Mouse (Mus musculus) stomach, embryonic 16.5 days (tissue): ENCODE results near the gene Gm20662. TPM values are rescaled to one million over a fixed set of nuclear protein-coding genes. Genes with fewer than 3 reads are reported as not detected.

Experiments
- ATAC-seq: fragments of 200-750 bp; cut with Nextera tagmentation; 2 replicates; pipeline ENCODE4 v1.8.0; 2017; ENCODE audit warnings: moderate number of reproducible peaks, moderate TSS enrichment; ENCODE audit not compliant: insufficient read depth, low FRiP score
- H3K27ac ChIP-seq: fragments of 300-500 bp; sonication (generic); 2 replicates; pipeline ENCODE4 v1.5.1; 2014; ENCODE audit warnings: low read length
- H3K27me3 ChIP-seq: fragments of 300-500 bp; sonication (generic); 2 replicates; pipeline ENCODE4 v1.6.1; 2014; ENCODE audit warnings: low read length, control low read depth, mixed read lengths; ENCODE audit not compliant: control insufficient read depth, insufficient read depth
- H3K36me3 ChIP-seq: fragments of 300-500 bp; sonication (generic); 2 replicates; pipeline ENCODE4 v1.6.1; 2014; ENCODE audit warnings: low read length; ENCODE audit not compliant: control insufficient read depth, insufficient read depth
- H3K4me1 ChIP-seq: fragments of 300-500 bp; sonication (generic); 2 replicates; pipeline ENCODE4 v1.6.1; 2014; ENCODE audit warnings: low read length, control low read depth, mixed read lengths; ENCODE audit not compliant: control insufficient read depth, insufficient read depth
- H3K4me2 ChIP-seq: fragments of 300-500 bp; sonication (generic); 2 replicates; pipeline ENCODE4 v1.6.1; 2014; ENCODE audit warnings: low read depth, low read length, mixed read lengths
- H3K4me3 ChIP-seq: fragments of 300-500 bp; sonication (generic); replicated peaks from 2 replicates; pipeline ENCODE4 v1.5.1; 2014; ENCODE audit warnings: mild to moderate bottlenecking, low read length
- H3K9ac ChIP-seq: fragments of 300-500 bp; sonication (generic); 2 replicates; pipeline ENCODE4 v1.6.1; 2014; ENCODE audit warnings: low read length
- H3K9me3 ChIP-seq: fragments of 300-500 bp; sonication (generic); replicated peaks from 2 replicates; pipeline ENCODE4 v1.6.1; 2016; ENCODE audit warnings: low read length, control low read depth; ENCODE audit not compliant: control insufficient read depth
- WGBS: fragments of 180-500 bp; shearing (Covaris S2); extraction: QIAGEN DNeasy Blood & Tissue Kit; methylation state at CpG from one replicate; pipeline ENCODE4 v1.1.7; 2014; 5-methylcytosine and 5-hydroxymethylcytosine counted together
- polyA plus RNA-seq: library from polyadenylated mRNA; unstranded; fragments of >200 nt; fragmentation: Nextera tagmentation; extraction: Ambion mirVana; gene quantifications from 2 replicates; pipeline ENCODE4 v1.2.1, GENCODE M21; 2015

Gene Gm20662
- polyA plus RNA-seq, 1 experiment from 2014 or later: 0.67 TPM

DNA sequence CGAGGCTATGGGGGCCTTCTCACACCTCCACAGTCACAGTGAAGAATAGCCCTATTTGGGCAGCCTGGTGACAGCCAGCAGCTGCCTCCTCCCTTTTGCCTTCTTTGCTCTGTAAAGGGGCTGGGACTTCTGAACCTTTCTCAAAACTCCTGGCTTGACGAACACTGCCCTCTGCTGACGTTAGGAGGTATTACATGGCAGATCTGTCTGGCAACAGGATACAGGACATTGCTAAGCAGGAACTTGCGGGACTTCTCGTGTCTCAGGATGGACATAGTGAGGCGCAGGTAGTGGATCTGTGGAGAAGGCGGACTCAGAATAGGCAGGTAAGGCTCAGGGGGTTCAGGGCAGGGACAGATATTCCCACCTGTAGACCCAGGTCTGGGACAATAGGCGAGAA is 71.8 kb downstream of the Gm20662 start:
- Histone ChIP-seq H3K9me3 (no peaks in the 10 kb centered on the region), H3K36me3 (peaks cover 13% of the 10 kb centered on the region), H3K4me1 (no peaks in the 10 kb centered on the region), H3K27ac (no peak overlapping the region), H3K4me3 (no peak overlapping the region), H3K27me3 (no peaks in the 10 kb centered on the region), H3K4me2 (no peak overlapping the region), H3K9ac (no peak overlapping the region)
- ATAC-seq: peak; percentile 32; the same call in 1 of the 2 replicates
- WGBS: 22% methylated on average over 8 of the region's 8 CpGs

DNA sequence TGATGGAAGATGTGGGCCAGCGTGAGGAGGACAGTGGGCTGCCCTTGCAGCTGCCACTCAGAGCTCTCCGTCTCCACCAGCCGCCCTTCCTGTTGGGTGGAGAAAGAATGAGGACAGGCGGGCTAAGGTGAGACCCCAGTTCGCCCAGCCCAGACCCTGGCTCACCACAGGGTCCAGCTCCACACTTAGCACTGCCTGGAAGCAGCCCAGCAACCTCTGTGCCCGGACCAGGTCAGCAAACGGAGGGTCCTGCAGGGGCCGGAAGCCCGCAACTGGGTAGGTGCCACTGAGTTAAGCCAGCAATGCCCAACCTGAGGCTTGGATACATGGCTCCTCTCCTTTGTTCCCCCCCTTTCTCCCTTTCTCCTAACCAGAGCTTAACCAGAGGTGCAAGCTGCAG is 72.9 kb downstream of the Gm20662 start:
- H3K4me2 ChIP-seq: no peak overlapping the region
- no peak overlapping the region for H3K27ac ChIP-seq
- WGBS: 90% methylated on average over 9 of the region's 9 CpGs
- peaks cover 13% of the 10 kb centered on the region for H3K36me3 ChIP-seq
- H3K27me3 ChIP-seq: no peaks in the 10 kb centered on the region
- H3K4me1 ChIP-seq: 0 out of 2 replicates have a peak, but pooled peaks cover 4% of the 10 kb centered on the region
- H3K9me3 ChIP-seq: no peaks in the 10 kb centered on the region
- no peak for ATAC-seq
- no peak overlapping the region for H3K9ac ChIP-seq
- H3K4me3 ChIP-seq: no peak overlapping the region

DNA sequence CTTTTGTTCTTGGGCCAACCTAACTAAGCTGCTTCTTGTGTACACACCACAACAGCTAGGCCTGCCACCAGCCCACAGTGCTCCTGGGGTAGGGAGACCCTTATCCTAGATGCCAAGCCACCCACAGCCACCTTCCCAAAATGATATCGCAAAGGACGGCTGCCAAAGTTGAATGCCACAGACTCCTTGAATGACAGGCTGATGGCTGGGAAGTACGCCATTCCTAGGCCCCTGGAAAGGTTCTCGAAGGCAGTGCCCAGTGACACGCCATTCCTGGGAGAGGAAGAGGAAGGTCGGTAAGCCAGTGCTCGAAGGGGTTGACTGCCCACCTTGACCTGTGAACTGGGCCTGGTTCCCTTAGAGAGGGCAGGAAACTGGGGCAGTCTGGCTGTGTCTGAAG is 73.4 kb downstream of the Gm20662 start:
- Histone ChIP-seq H3K36me3 (peaks cover 13% of the 10 kb centered on the region), H3K4me2 (no peak overlapping the region), H3K27me3 (no peaks in the 10 kb centered on the region), H3K4me1 (0 out of 2 replicates have a peak, but pooled peaks cover 4% of the 10 kb centered on the region), H3K4me3 (no peak overlapping the region), H3K27ac (no peak overlapping the region), H3K9ac (no peak overlapping the region), H3K9me3 (no peaks in the 10 kb centered on the region)
- no peak for ATAC-seq
- 86% methylated on average over 7 of the region's 7 CpGs for WGBS

DNA sequence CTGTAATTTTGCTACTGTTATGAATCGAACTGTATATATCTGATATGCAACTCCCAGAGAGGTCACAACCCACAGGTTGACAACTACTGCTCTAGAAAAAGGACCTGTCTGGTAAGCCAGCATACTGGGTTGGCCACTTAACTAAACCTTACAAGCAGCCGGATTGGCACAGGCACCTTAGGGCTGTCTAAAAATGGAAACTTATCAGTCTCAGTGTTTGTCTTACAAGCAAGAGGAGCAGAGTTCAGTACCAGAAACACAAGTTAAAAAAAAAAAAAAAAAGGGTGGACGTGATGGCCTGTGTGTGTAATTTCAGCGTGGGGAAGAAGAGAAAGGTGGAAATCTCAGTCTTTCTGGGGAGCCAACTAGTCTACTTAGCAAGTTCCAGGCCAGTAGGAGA is 75.7 kb downstream of the Gm20662 start:
- H3K9ac ChIP-seq: 0 out of 2 replicates have a peak overlapping the region, but pooled peaks have one; percentile 9
- no peak overlapping the region for H3K4me2 ChIP-seq
- ATAC-seq: peak; percentile 31; the same call in 1 of the 2 replicates
- H3K27ac ChIP-seq: peak overlapping the region; percentile 64; the same call in 1 of the 2 replicates
- no peaks in the 10 kb centered on the region for H3K9me3 ChIP-seq
- WGBS: 71% methylated on average over 4 of the region's 4 CpGs
- H3K36me3 ChIP-seq: peaks cover 13% of the 10 kb centered on the region
- 0 out of 2 replicates have a peak, but pooled peaks cover 4% of the 10 kb centered on the region for H3K4me1 ChIP-seq
- H3K27me3 ChIP-seq: no peaks in the 10 kb centered on the region
- no peak overlapping the region for H3K4me3 ChIP-seq

DNA sequence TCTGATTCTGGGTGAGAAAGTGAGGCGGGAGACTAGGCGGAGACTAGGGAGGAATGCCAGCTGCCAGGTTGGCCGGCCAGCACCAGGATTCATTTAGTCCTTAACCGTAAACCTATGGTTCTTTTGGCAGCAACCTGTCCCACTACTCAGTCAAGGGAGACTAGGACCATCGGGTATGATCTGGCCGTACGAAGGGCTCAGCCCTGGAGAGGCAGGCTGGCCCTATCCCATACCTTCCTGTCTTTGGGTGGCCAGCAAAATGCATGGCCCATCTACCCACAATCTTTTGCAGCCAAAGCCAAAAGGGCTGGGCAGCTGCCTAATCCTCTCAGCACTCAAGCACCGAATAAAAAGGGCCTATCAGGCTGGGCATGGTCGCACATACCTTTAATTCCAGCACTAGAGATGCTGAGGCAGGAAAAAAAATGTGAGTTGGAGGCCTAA is 76.4 kb downstream of the Gm20662 start:
- Histone ChIP-seq H3K27me3 (no peaks in the 10 kb centered on the region), H3K27ac (peak overlapping the region; percentile 64), H3K9me3 (no peaks in the 10 kb centered on the region), H3K9ac (0 out of 2 replicates have a peak overlapping the region, but pooled peaks have one; percentile 9), H3K4me3 (no peak overlapping the region), H3K4me2 (no peak overlapping the region), H3K36me3 (peaks cover 13% of the 10 kb centered on the region), H3K4me1 (0 out of 2 replicates have a peak, but pooled peaks cover 4% of the 10 kb centered on the region)
- ATAC-seq: no peak
- 51% methylated on average over 9 of the region's 9 CpGs for WGBS

DNA sequence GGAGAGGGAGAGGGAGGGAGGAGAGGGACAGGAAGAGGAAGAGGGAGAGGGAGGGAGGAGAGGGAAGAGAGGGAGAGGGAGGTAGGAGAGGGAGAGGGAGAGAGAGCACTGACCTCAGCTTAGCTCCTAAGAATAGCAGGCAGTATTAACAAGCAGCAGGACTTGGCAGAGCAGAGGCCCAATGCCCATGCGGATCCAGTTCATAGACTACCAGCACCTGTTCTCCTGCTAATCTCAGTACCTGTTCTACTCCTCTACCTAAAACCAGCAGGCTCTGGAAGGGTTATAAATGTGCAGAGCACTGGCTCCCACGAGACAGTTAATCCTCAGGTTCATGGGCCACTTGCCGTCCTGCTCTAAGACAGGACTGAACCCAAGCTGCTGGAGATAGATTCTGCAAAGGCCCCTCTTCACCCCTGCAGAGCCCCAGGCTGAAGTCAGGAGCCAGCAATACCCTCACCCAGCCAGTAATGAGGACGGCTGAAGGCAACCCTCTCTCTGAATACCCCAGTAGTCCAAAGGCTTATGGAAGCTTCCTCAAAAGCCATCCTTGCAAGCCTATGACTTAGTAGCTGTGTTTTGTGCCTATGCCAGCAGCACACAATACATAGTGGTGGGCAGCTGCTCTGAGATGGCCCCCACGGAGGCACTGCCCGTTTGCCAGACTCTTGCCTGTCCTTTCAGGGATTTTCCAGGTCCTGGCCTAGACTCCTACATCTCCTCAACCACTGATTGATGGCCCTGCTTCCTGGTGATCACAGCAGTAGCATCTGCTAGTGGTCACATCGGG is 77.2 kb downstream of the Gm20662 start:
- WGBS: 68% methylated on average over 7 of the region's 7 CpGs
- Histone ChIP-seq H3K27me3 (no peaks in the 10 kb centered on the region), H3K36me3 (peaks cover 13% of the 10 kb centered on the region)

DNA sequence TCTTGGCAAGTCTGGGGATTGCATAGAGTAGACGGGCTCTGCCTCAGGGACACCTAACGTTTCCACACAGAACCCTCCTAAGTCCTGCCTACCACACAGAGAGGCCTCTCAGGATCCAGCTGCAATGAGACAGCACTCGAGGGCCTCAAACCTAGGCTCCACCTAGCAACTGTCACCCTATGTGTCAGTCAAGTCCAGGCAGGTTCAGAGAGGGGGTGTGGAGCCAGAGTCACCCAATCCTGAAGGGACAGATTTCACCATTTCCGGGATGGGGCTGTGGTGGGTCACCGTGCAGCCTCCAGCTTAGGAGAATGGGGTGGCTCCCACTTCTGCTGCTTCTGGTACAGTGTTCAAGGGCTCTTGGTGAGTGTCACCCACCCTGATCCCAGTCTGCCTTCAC is 84.0 kb downstream of the Gm20662 start, which contains the start of gene Mst1:
TSS of gene Mst1 (plus strand) at position 269 of the 400 bp plus-strand sequence.
- peak within 1 kb of the TSS; percentile 95 for H3K4me3 ChIP-seq
- ATAC-seq: peak; percentile 43; the same call in 1 of the 2 replicates
- no peaks in the 10 kb centered on the region for H3K9me3 ChIP-seq
- H3K4me2 ChIP-seq: peak within 1 kb of the TSS; percentile 95
- H3K4me1 ChIP-seq: peaks cover 24% of the 10 kb centered on the region
- 66% methylated on average over 5 of the region's 5 CpGs for WGBS
- peak within 1 kb of the TSS; percentile 92 for H3K27ac ChIP-seq
- H3K27me3 ChIP-seq: peaks cover 21% of the 10 kb centered on the region
- H3K36me3 ChIP-seq: no peaks in the 10 kb centered on the region
- peak within 1 kb of the TSS; percentile 97 for H3K9ac ChIP-seq

More for the DNA sequence above, 77.2 kb downstream of the Gm20662 start:
- Histone ChIP-seq H3K4me1 (peaks cover 9% of the 10 kb centered on the region; the same call in 1 of the 2 replicates), H3K27ac (no peak overlapping the region), H3K4me3 (no peak overlapping the region), H3K9me3 (no peaks in the 10 kb centered on the region), H3K4me2 (no peak overlapping the region), H3K9ac (no peak overlapping the region)
- no peak for ATAC-seq

DNA sequence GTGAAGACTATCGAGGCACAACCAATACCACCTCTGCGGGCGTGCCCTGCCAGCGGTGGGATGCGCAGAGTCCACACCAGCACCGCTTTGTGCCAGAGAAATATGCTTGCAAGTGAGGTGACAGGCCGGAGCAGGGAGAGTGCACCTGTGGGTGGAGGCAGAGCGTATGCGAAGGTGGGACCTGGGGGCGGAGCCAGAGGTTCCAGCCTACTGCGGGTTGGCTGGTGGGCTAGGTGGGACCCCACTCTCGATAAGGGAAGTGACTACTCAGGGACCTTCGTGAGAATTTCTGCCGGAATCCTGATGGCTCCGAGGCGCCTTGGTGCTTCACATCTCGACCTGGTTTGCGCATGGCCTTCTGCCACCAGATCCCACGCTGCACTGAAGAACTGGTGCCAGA is 86.4 kb downstream of the Gm20662 start:
- peak overlapping the region; percentile 43 for H3K4me2 ChIP-seq
- H3K4me1 ChIP-seq: peaks cover 24% of the 10 kb centered on the region
- no peaks in the 10 kb centered on the region for H3K9me3 ChIP-seq
- peak overlapping the region; percentile 48 for H3K9ac ChIP-seq
- WGBS: 7% methylated on average over 19 of the region's 19 CpGs
- H3K27ac ChIP-seq: no peak overlapping the region
- H3K36me3 ChIP-seq: peaks cover 10% of the 10 kb centered on the region
- H3K27me3 ChIP-seq: peaks cover 21% of the 10 kb centered on the region
- ATAC-seq: no peak
- peak overlapping the region; percentile 28 for H3K4me3 ChIP-seq

DNA sequence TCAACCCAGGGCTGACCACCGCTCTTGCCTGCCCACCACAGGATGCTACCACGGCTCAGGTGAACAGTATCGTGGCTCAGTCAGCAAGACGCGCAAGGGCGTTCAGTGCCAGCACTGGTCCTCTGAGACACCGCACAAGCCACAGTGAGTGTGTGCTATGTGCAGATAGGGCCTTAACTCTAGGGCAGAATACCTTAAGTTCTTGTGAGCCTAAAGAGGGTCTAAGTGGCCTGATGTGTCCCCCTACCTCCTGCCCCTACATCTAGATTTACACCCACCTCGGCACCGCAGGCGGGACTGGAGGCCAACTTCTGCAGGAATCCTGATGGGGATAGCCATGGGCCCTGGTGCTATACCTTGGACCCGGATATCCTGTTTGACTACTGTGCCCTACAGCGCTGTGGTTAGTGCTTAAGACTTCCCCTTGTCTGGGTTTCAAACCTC is 86.9 kb downstream of the Gm20662 start, which contains the start of gene Rnf123:
TSS of gene Rnf123 (minus strand) at position 359 of the 444 bp plus-strand sequence.
- H3K4me1 ChIP-seq: peaks cover 22% of the 10 kb centered on the region
- peak within 1 kb of the TSS; percentile 48 for H3K9ac ChIP-seq
- H3K27me3 ChIP-seq: peaks cover 21% of the 10 kb centered on the region
- H3K4me2 ChIP-seq: peak within 1 kb of the TSS; percentile 43
- H3K27ac ChIP-seq: no peak within 1 kb of the TSS
- ATAC-seq: no peak
- peak within 1 kb of the TSS; percentile 28 for H3K4me3 ChIP-seq
- H3K9me3 ChIP-seq: no peaks in the 10 kb centered on the region
- H3K36me3 ChIP-seq: peaks cover 14% of the 10 kb centered on the region
- 31% methylated on average over 12 of the region's 12 CpGs for WGBS
